Mouse (Mus musculus): ENCODE measurements around the gene Cycs. TPM values are rescaled to one million over a fixed set of nuclear protein-coding genes. Genes with fewer than 3 reads are reported as not detected.

Gene Cycs
- total and polyA plus RNA-seq, 3 experiments: 28.0 to 139 (median 83.0) TPM

- Histone ChIP-seq H3K9ac (ENCODE audit: control insufficient read depth, low read depth, low read length, poor library complexity, severe bottlenecking) (peak overlapping the region; percentile 57), H3K4me3 (ENCODE audit: control insufficient read depth in 1 of 2, insufficient read depth in 1 of 2, low read depth in 2 of 2, low read length in 2 of 2) (peak overlapping the region; percentile 28 to 33; a peak in 3 of 4 replicates), H3K36me3 (ENCODE audit: control insufficient read depth in 1 of 2, insufficient read depth in 2 of 2, low read length in 2 of 2) (peaks cover 0 to 9% of the 10 kb centered on the region in 2 experiments; a peak in 2 of 4 replicates), H3K9me3 (replicated peaks; ENCODE audit: insufficient read depth, low read length) (no peaks in the 10 kb centered on the region), H3K27me3 (ENCODE audit: control insufficient read depth in 1 of 2, insufficient read depth in 2 of 2, low read length in 2 of 2) (peaks cover 0 to 2% of the 10 kb centered on the region in 2 experiments; a peak in 1 of 4 replicates), H3K27ac (ENCODE audit: control insufficient read depth, low read depth, low read length) (peak overlapping the region; percentile 42), H3K79me2 (ENCODE audit: control insufficient read depth, insufficient read depth, low read length, poor library complexity) (no peaks in the 10 kb centered on the region), H3K4me1 (ENCODE audit: control insufficient read depth in 1 of 2, insufficient read depth in 2 of 2, low read length in 2 of 2) (peaks cover 0 to 9% of the 10 kb centered on the region in 2 experiments; a peak in 1 of 4 replicates)
- peak; percentile 83 for DNase-seq (ENCODE audit: low read depth, low spot score)
- TF ChIP-seq CTCF (IDR thresholded peaks at IDR 0.05 in 2 of 3, conservative IDR thresholded peaks at IDR 0.05 in 1 of 3; ENCODE audit: control insufficient read depth in 1 of 3, insufficient read depth in 1 of 3, low read depth in 2 of 3, low read length in 3 of 3, poor library complexity in 1 of 3, severe bottlenecking in 1 of 3) (peak; percentile 78 to 89 (median 84)), MAFK (IDR thresholded peaks at IDR 0.05; ENCODE audit: borderline replicate concordance, low read depth, low read length) (no peak), MAZ (IDR thresholded peaks at IDR 0.05; ENCODE audit: low read depth, low read length) (no peak), MXI1 (IDR thresholded peaks at IDR 0.05; ENCODE audit: low read depth, low read length) (peak; percentile 94), ZKSCAN1 (IDR thresholded peaks at IDR 0.05; ENCODE audit: low read depth, low read length) (no peak), KAT2A (conservative IDR thresholded peaks at IDR 0.05; ENCODE audit: low read depth, low read length) (no peak), ZC3H11A (IDR thresholded peaks at IDR 0.05; ENCODE audit: low read depth, low read length) (peak; percentile 74), TAL1 (IDR thresholded peaks at IDR 0.05; ENCODE audit: low read length) (no peak), JUND (IDR thresholded peaks at IDR 0.05; ENCODE audit: low read depth, low read length) (peak; percentile 16; the same call in 1 of the 2 replicates), HCFC1 (IDR thresholded peaks at IDR 0.05; ENCODE audit: low read depth, low read length) (0 out of 2 replicates have a peak, but pooled peaks have one; percentile 25), NELFE (IDR thresholded peaks at IDR 0.05; ENCODE audit: low read depth, low read length) (0 out of 2 replicates have a peak, but pooled peaks have one; percentile 26), RAD21 (IDR thresholded peaks at IDR 0.05; ENCODE audit: low read depth, low read length) (peak; percentile 89), CHD1 (IDR thresholded peaks at IDR 0.05; ENCODE audit: low read depth, low read length) (no peak), USF1 (IDR thresholded peaks at IDR 0.05; ENCODE audit: low read depth, low read length) (peak; percentile 84), ZNF384 (IDR thresholded peaks at IDR 0.05; ENCODE audit: low read depth, low read length) (no peak), MAX (IDR thresholded peaks at IDR 0.05; ENCODE audit: low read length) (peak; percentile 94), GATA1 (IDR thresholded peaks at IDR 0.05; ENCODE audit: low read depth, low read length) (no peak), POLR2AphosphoS2 (IDR thresholded peaks at IDR 0.05; ENCODE audit: low read length) (no peak), POLR2AphosphoS5 (IDR thresholded peaks at IDR 0.05; ENCODE audit: borderline replicate concordance, low read depth, low read length) (no peak), TCF12 (IDR thresholded peaks at IDR 0.05; ENCODE audit: low read depth, low read length) (no peak), MYB (IDR thresholded peaks at IDR 0.05; ENCODE audit: low read depth, low read length) (0 out of 2 replicates have a peak, but pooled peaks have one; percentile 38), MYC (IDR thresholded peaks at IDR 0.05; ENCODE audit: low read depth, low read length) (peak; percentile 97), BHLHE40 (IDR thresholded peaks at IDR 0.05; ENCODE audit: borderline replicate concordance, low read depth, low read length) (peak; percentile 98), RCOR1 (IDR thresholded peaks at IDR 0.05; ENCODE audit: low read depth, low read length) (0 out of 2 replicates have a peak, but pooled peaks have one; percentile 26), GABPA (IDR thresholded peaks at IDR 0.05; ENCODE audit: low read depth, low read length) (no peak), POLR2A (IDR thresholded peaks at IDR 0.05; ENCODE audit: control insufficient read depth in 1 of 2, insufficient read depth in 1 of 2, low read depth in 1 of 2, low read length in 2 of 2, poor library complexity in 1 of 2) (no peak), NRF1 (IDR thresholded peaks at IDR 0.05; ENCODE audit: insufficient read depth, low read depth, low read length, poor library complexity, severe bottlenecking) (no peak), ETS1 (IDR thresholded peaks at IDR 0.05; ENCODE audit: low read depth, low read length) (peak; percentile 34; the same call in 1 of the 2 replicates), CHD2 (IDR thresholded peaks at IDR 0.05; ENCODE audit: low read length) (no peak), MEF2A (IDR thresholded peaks at IDR 0.05; ENCODE audit: extremely low read depth, insufficient replicate concordance, low read depth, low read length, poor library complexity, severe bottlenecking) (no peak), SIN3A (IDR thresholded peaks at IDR 0.05; ENCODE audit: low read length) (peak; percentile 89), TBP (IDR thresholded peaks at IDR 0.05; ENCODE audit: low read depth, low read length) (peak; percentile 41; the same call in 1 of the 2 replicates), USF2 (IDR thresholded peaks at IDR 0.05; ENCODE audit: borderline replicate concordance in 1 of 2, insufficient read depth in 1 of 2, low read depth in 1 of 2, low read length in 2 of 2) (peak in 1 of 2 experiments; percentile 51; a peak in 1 of 4 replicates), SMC3 (IDR thresholded peaks at IDR 0.05; ENCODE audit: low read depth, low read length) (peak; percentile 70), UBTF (IDR thresholded peaks at IDR 0.05; ENCODE audit: borderline replicate concordance, insufficient read depth, low read depth, low read length) (no peak), E2F4 (IDR thresholded peaks at IDR 0.05; ENCODE audit: borderline replicate concordance, low read depth, low read length) (no peak)
Measured at GRCm38 (mm10) chr6:50545412-50546043, 20.8 kb downstream of the Cycs start.
